15 mouse cellular contexts compared by ENCODE assay signal in genomic region chr9:102355726-102356125, GRCm38 (mm10). TPM values are rescaled to one million over a fixed set of nuclear protein-coding genes. Genes with fewer than 3 reads are reported as not detected.
"Had no signal": no experiment of that assay in that cellular context is flagged by ENCODE, and none has a peak within 500 bp of the region (broad histone marks: within the 10 kb centered on the region; RNA-seq: fewer than 3 reads in every experiment).

No protein-coding gene starts in this region.

- H3K4me3 ChIP-seq: liver, embryonic 13.5 days; lung, embryonic 15.5 days; megakaryocyte, embryonic 14.5 days; neural tube, embryonic 12.5 days had no signal

- H3K27ac ChIP-seq: kidney, postnatal 0 days; liver, embryonic 13.5 days; lung, embryonic 15.5 days; macrophage; neural tube, embryonic 12.5 days had no signal

- H3K4me2 ChIP-seq: liver, embryonic 13.5 days; lung, embryonic 15.5 days; neural tube, embryonic 12.5 days had no signal

- DNase-seq: kidney, adult 11 months; kidney, adult 9 months; kidney, postnatal 36 days; liver, embryonic 13.5 days; liver, postnatal 0 days; lung, postnatal 14 days; midbrain, embryonic 14.5 days; thymus, postnatal 4 days had no signal

- H3K36me3 ChIP-seq: liver, embryonic 13.5 days; lung, embryonic 15.5 days; neural tube, embryonic 12.5 days had no signal

- H3K9ac ChIP-seq: liver, embryonic 13.5 days; liver, postnatal 0 days; lung, embryonic 15.5 days; neural tube, embryonic 12.5 days had no signal

- ATAC-seq: liver, postnatal 0 days had no signal

- H3K9me3 ChIP-seq: liver, embryonic 13.5 days; lung, embryonic 15.5 days; megakaryocyte, embryonic 14.5 days; neural tube, embryonic 12.5 days had no signal

RNA-seq across cellular contexts. Expression of gene Ephb1, which starts 1.2 kb away (rescaled TPM):
- total RNA-seq: monocyte, adult 5-6 weeks; neutrophil, adult 5-6 weeks had no signal
- polyA plus RNA-seq: macrophage had no signal
